Mouse (Mus musculus) testis, adult 10 weeks (tissue): ENCODE data around the gene Ptcd2. TPM values are rescaled to one million over a fixed set of nuclear protein-coding genes. Genes with fewer than 3 reads are reported as not detected.

Experiments
- polyA plus RNA-seq: library from polyadenylated mRNA; stranded (reverse); fragments of 350-450 nt; fragmentation: Illumina TruSeq; extraction: RNeasy Lipid Tissue Mini Kit (QIAGEN cat#74804); gene quantifications from one replicate; pipeline ENCODE4 v1.2.3, GENCODE M21; 2014; ENCODE audit warnings: low read depth, low replicate concordance

The Ptcd2 gene
- polyA plus RNA-seq, result 38.2 TPM

DNA sequence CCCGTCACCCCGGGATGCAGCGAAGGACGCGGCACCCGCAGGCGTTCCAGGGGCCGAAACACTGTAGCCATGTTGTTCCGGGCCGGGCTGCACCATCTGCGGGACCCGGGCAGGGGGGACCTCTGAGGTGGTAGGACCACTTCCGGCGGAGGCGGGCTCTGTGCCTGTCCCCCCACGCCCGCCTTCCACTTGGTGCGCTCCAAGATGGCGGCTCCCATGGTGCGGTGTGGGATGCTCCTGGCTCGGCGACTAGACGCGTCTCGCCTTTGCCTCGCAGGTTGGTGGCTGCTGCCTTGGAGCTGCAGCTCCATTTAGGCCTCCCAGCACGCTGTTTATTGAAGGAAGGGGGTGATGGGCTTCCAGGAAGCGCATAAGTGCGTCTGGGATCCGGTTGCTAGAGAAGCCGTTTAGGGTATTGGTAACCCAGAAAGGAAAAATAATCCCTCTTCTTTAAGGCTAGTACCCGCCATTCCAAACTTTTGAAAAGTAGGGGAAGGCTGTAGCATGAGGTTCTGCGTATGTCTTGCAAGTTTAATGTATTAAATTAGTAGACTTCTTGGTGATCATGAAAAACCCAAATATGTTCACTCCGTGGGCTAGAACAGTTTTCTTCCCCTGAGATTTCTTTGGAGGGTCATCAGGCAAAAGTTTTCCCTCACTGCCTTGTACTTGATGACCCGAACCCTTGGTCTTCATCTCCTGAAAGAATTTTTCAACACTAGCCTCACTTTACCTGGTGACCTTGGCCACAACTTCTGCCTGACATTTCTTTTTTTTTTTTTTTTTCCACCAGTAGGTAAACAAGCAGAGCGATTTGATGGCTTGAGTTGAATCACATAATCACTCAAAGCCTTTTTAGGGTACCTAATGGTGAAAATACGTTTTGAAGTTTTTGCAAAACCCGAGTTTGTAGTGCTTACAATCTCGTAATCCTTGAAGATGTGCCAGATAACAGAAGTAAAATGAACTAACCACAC lies at the start of gene Ptcd2, which contains the start of gene Mrps27:
Gene Ptcd2 (minus strand): TSS at position 107 of the 977 bp plus-strand sequence.
Gene Mrps27 (plus strand): TSS at position 188 of the 977 bp plus-strand sequence.

Other genes with a start within 250 kb of the Ptcd2 start
- 0.22 TPM for gene Zfp366, start 159.9 kb downstream of the Ptcd2 start, polyA plus RNA-seq
- gene Mrps27, start 81 bp upstream of the Ptcd2 start, polyA plus RNA-seq, result 13.2 TPM
- gene Map1b, start 171.8 kb upstream of the Ptcd2 start, polyA plus RNA-seq, result 16.2 TPM